Mouse (Mus musculus): ENCODE measurements around the gene Gm10837.
A peak's percentile ranks its signal among the peaks of the same experiment; 100 is the strongest.

Gene Gm10837

GRCm38 (mm10) chr14:122464763-122465741 is 25.3 kb upstream of the Gm10837 start, which contains the start of gene Zic5:
TSS of gene Zic5 (minus strand) at chr14:122465677.
- peak; percentile 91 for DNase-seq (ENCODE audit: low read depth, low spot score)

- DNase-seq (ENCODE audit: low read depth, low spot score), result peak; percentile 54
These were observed 24.4 kb upstream of the Gm10837 start for GRCm38 (mm10) chr14:122465931-122466490.

- DNase-seq (ENCODE audit: low read depth, low spot score), result no peak
These were observed 23.5 kb upstream of the Gm10837 start for GRCm38 (mm10) chr14:122466756-122467362.

GRCm38 (mm10) chr14:122467926-122468841 is 22.2 kb upstream of the Gm10837 start:
- DNase-seq (ENCODE audit: low read depth, low spot score), result peak; percentile 78

GRCm38 (mm10) chr14:122468971-122469755 is 21.2 kb upstream of the Gm10837 start:
- peak; percentile 64 for DNase-seq (ENCODE audit: low read depth, low spot score)

- DNase-seq (ENCODE audit: low read depth, low spot score), result peak; percentile 10
These were observed 18.8 kb upstream of the Gm10837 start for GRCm38 (mm10) chr14:122471449-122472085.

GRCm38 (mm10) chr14:122472161-122472560 is 18.2 kb upstream of the Gm10837 start:
- DNase-seq (ENCODE audit: low read depth, low spot score), result peak; percentile 27

GRCm38 (mm10) chr14:122472647-122473046 is 17.7 kb upstream of the Gm10837 start:
- no peak for DNase-seq (ENCODE audit: low read depth, low spot score)

- DNase-seq (ENCODE audit: low read depth, low spot score), result peak; percentile 26
These were observed 17.1 kb upstream of the Gm10837 start for GRCm38 (mm10) chr14:122473211-122473751.

- peak; percentile 92 for DNase-seq (ENCODE audit: low read depth, low spot score)
These were observed 16.1 kb upstream of the Gm10837 start for GRCm38 (mm10) chr14:122474041-122474890.

- peak; percentile 91 for DNase-seq (ENCODE audit: low read depth, low spot score)
These were observed 15.4 kb upstream of the Gm10837 start, which contains the start of gene Zic2 for GRCm38 (mm10) chr14:122474891-122475556. TSS of gene Zic2 (plus strand) at chr14:122475435.

GRCm38 (mm10) chr14:122475557-122476040 is 14.8 kb upstream of the Gm10837 start:
- peak; percentile 75 for DNase-seq (ENCODE audit: low read depth, low spot score)

- DNase-seq (ENCODE audit: low read depth, low spot score), result peak; percentile 71
These were observed 14.2 kb upstream of the Gm10837 start for GRCm38 (mm10) chr14:122476041-122476821.

- DNase-seq (ENCODE audit: low read depth, low spot score), result no peak
These were observed 13.6 kb upstream of the Gm10837 start for GRCm38 (mm10) chr14:122476822-122477215.

GRCm38 (mm10) chr14:122477261-122477671 is 13.1 kb upstream of the Gm10837 start:
- peak; percentile 38 for DNase-seq (ENCODE audit: low read depth, low spot score)

- no peak for DNase-seq (ENCODE audit: low read depth, low spot score)
These were observed 12.3 kb upstream of the Gm10837 start for GRCm38 (mm10) chr14:122477971-122478573.
